Mouse (Mus musculus) kidney, embryonic 14.5 days (tissue): Measurements from ENCODE around the gene Abcg3. TPM values are rescaled to one million over a fixed set of nuclear protein-coding genes. Genes with fewer than 3 reads are reported as not detected.

Experiments used
- ATAC-seq: fragments of 200-750 bp; cut with Nextera tagmentation; 2 replicates; pipeline ENCODE4 v1.8.0; 2017; ENCODE audit warnings: moderate number of reproducible peaks, mild to moderate bottlenecking, moderate TSS enrichment, moderate library complexity; ENCODE audit not compliant: low FRiP score, low TSS enrichment
- H3K27ac ChIP-seq: fragments of 300-500 bp; sonication (generic); 2 replicates; pipeline ENCODE4 v1.5.1; 2014; ENCODE audit warnings: low read depth, mild to moderate bottlenecking, low read length, moderate library complexity, mixed read lengths
- H3K27me3 ChIP-seq: fragments of 300-500 bp; sonication (generic); 2 replicates; pipeline ENCODE4 v1.6.1; 2014; ENCODE audit warnings: mild to moderate bottlenecking, low read length; ENCODE audit not compliant: control insufficient read depth, insufficient read depth
- H3K36me3 ChIP-seq: fragments of 300-500 bp; sonication (generic); 2 replicates; pipeline ENCODE4 v1.6.1; 2014; ENCODE audit warnings: low read length, mixed read lengths; ENCODE audit not compliant: control insufficient read depth, insufficient read depth
- H3K4me1 ChIP-seq: fragments of 300-500 bp; sonication (generic); 2 replicates; pipeline ENCODE4 v1.6.1; 2014; ENCODE audit warnings: low read length, mixed read lengths; ENCODE audit not compliant: control insufficient read depth, insufficient read depth
- H3K4me2 ChIP-seq: fragments of 300-500 bp; sonication (generic); replicated peaks from 2 replicates; pipeline ENCODE4 v1.6.1; 2014; ENCODE audit warnings: low read depth, mild to moderate bottlenecking, low read length
- H3K4me3 ChIP-seq: fragments of 300-500 bp; sonication (generic); 2 replicates; pipeline ENCODE4 v1.5.1; 2014; ENCODE audit warnings: mild to moderate bottlenecking, low read length
- H3K9ac ChIP-seq: fragments of 300-500 bp; sonication (generic); 2 replicates; pipeline ENCODE4 v1.6.1; 2014; ENCODE audit warnings: low read depth, mild to moderate bottlenecking, low read length, moderate library complexity
- H3K9me3 ChIP-seq: fragments of 300-500 bp; sonication (generic); 2 replicates; pipeline ENCODE4 v1.6.1; 2016; ENCODE audit warnings: low read length; ENCODE audit not compliant: control insufficient read depth
- WGBS: fragments of 180-500 bp; shearing (Covaris S2); extraction: QIAGEN DNeasy Blood & Tissue Kit; methylation state at CpG from one replicate; pipeline ENCODE4 v1.1.7; 2014; 5-methylcytosine and 5-hydroxymethylcytosine counted together
- polyA plus RNA-seq: library from polyadenylated mRNA; unstranded; fragments of >200 nt; fragmentation: Nextera tagmentation; extraction: Ambion mirVana; gene quantifications from 2 replicates; pipeline ENCODE4 v1.2.1, GENCODE M21; 2014

Gene Abcg3
- 0.94 and 0.95 TPM in 2 replicates for polyA plus RNA-seq

DNA sequence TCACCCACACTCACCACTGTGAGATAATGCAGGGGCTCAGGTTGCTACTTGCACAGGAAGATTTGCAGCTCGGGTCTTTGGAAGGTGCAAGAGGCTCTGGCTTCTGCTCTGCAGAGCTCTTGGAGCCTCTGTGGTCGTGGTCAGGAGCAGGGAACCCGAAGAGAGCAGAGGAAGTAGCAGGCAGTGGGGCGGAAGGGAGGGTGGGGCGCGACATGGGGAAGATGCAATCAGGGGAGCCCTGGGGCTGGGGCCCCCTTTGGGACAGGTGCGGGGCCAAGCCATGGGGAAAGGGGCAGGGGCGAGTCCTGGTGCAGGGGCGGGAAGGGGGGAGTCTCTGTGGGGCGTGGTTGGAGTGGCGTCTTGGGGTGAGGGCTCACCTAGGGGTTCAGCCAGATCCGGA, at the start of gene Abcg3:
Gene Abcg3, minus strand, starts transcription at position 184 of the 400 bp plus-strand sequence.
- Histone ChIP-seq H3K36me3 (no peaks in the 10 kb centered on the region), H3K27me3 (no peaks in the 10 kb centered on the region), H3K27ac (no peak within 1 kb of the TSS), H3K4me2 (peak within 1 kb of the TSS; percentile 34), H3K9me3 (no peaks in the 10 kb centered on the region), H3K4me3 (peak within 1 kb of the TSS; percentile 16), H3K9ac (peak within 1 kb of the TSS; percentile 34; the same call in 1 of the 2 replicates), H3K4me1 (no peaks in the 10 kb centered on the region)
- peak; percentile 35; the same call in 1 of the 2 replicates for ATAC-seq
- 23% methylated on average over 12 of the region's 12 CpGs for WGBS

DNA sequence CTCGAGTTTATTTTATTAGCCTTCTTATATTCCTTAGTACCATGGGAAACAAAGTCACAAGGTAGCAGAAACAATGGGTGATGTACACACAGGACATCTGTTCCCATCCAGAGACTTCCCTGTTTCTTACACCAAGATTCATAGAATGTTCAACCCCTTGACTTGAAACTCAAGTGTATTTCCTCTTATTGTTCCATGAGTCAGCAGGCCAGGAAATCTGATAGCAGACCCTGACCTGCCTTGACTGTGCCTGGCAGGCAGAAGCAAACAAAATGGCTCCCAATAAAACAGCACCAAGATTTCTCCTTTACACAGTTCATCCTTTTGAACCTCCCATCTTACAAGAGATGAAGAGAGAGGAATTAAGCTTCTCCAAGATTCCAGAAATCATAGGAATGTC, 30.0 kb upstream of the Abcg3 start:
- H3K4me1 ChIP-seq = no peaks in the 10 kb centered on the region
- 78% methylated on average over 1 of the region's 1 CpGs for WGBS
- H3K27me3 ChIP-seq = no peaks in the 10 kb centered on the region
- no peaks in the 10 kb centered on the region for H3K36me3 ChIP-seq
- H3K4me2 ChIP-seq = no peak overlapping the region
- H3K9me3 ChIP-seq = peaks cover 3% of the 10 kb centered on the region; the same call in 1 of the 2 replicates
- H3K4me3 ChIP-seq = no peak overlapping the region
- no peak for ATAC-seq
- H3K27ac ChIP-seq = no peak overlapping the region
- no peak overlapping the region for H3K9ac ChIP-seq

DNA sequence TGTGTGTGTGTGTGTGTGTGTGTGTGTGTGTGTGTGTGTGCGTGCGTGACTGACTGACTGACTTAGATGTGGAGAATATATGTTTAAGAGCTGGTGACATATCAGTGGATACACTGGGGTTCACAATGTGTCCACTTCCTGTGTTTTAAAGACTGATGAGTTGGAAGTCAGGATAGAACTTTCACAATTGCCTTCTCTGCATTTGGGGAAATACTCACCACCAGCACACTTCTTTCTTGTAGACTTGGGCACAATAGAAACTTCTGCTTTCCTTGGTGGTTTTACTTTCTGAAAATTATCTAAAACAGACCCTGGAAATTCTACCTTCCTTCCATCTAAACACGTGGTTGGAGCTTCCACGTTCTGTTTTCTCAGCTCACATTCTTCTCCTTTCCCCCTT, 29.1 kb upstream of the Abcg3 start:
- Histone ChIP-seq H3K4me3 (no peak overlapping the region), H3K36me3 (no peaks in the 10 kb centered on the region), H3K27ac (no peak overlapping the region), H3K27me3 (no peaks in the 10 kb centered on the region), H3K9ac (no peak overlapping the region), H3K4me2 (no peak overlapping the region), H3K4me1 (no peaks in the 10 kb centered on the region), H3K9me3 (peaks cover 3% of the 10 kb centered on the region; the same call in 1 of the 2 replicates)
- WGBS = 88% methylated on average over 4 of the region's 4 CpGs
- ATAC-seq = no peak

DNA sequence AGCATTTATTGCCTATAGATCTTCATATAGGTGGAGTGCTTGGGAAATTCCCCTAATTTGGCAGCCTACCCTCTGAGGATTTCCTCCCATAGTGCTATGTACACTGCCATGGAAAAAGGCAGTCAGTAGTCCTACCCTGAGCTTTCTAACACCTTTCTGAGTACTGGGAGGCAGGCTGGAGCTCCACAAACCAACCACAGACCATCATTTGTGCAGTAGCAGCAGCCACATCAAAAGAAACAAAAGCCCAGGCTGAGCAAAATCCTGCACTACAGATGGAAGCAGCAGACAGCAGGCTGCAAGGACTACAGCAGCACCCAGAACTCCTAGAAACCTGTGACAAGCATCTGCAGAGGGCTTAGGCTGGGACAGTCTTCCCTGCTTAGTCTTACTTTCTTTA, 27.9 kb upstream of the Abcg3 start:
- H3K9me3 ChIP-seq = peaks cover 3% of the 10 kb centered on the region; the same call in 1 of the 2 replicates
- H3K4me3 ChIP-seq = no peak overlapping the region
- H3K27me3 ChIP-seq = no peaks in the 10 kb centered on the region
- H3K36me3 ChIP-seq = no peaks in the 10 kb centered on the region
- no peak overlapping the region for H3K9ac ChIP-seq
- no peak overlapping the region for H3K27ac ChIP-seq
- ATAC-seq = no peak
- no peak overlapping the region for H3K4me2 ChIP-seq
- H3K4me1 ChIP-seq = no peaks in the 10 kb centered on the region

DNA sequence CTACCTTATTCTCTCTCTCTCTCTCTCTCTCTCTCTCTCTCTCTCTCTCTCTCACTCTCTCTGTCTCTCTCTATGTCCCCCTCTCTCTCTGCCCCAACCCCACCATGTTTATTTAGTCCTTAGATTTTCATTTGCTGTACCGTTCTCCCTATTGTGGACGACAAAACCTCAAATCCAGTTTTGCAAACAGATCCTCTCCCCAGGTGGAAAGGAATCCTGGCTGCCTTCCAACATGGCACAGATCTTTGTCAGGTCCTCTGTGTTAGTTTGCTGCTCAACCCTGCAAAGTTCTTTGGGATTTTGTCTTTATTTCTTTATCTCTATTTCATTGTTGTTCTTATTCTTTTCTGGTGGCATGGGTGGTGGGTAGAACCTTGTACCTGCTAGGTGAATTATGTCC, 6.9 kb upstream of the Abcg3 start:
- no peaks in the 10 kb centered on the region for H3K4me1 ChIP-seq
- WGBS = 80% methylated on average over 2 of the region's 2 CpGs
- ATAC-seq = no peak

DNA sequence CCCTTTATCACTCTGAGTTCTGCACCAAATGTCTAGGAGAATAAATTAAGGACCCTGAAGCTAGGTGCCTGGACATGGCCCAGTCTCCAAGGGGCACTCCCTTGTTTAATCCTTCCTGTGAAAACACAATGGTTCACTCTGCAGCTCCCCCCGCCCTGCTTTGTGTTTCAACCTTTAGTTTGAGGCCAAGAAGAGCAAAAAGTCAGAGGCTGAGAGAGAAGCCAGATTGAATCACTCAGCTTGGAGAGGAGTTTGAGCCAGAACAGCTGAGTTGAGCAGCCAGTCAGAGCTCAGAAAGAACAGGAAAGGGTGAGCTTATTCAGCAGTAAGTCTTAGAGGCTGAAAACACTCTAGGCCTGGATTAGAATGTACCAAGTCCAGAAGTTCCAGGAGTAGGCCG, 5.5 kb upstream of the Abcg3 start:
- no peak for ATAC-seq
- Histone ChIP-seq H3K4me3 (no peak overlapping the region), H3K27ac (no peak overlapping the region), H3K27me3 (no peaks in the 10 kb centered on the region), H3K9me3 (no peaks in the 10 kb centered on the region), H3K36me3 (no peaks in the 10 kb centered on the region), H3K4me2 (no peak overlapping the region), H3K9ac (no peak overlapping the region), H3K4me1 (no peaks in the 10 kb centered on the region)
- WGBS = 50% methylated on average over 2 of the region's 2 CpGs

More for the DNA sequence above, 6.9 kb upstream of the Abcg3 start:
- no peak overlapping the region for H3K4me2 ChIP-seq
- H3K9me3 ChIP-seq = no peaks in the 10 kb centered on the region
- no peaks in the 10 kb centered on the region for H3K27me3 ChIP-seq
- no peak overlapping the region for H3K4me3 ChIP-seq
- H3K36me3 ChIP-seq = no peaks in the 10 kb centered on the region
- no peak overlapping the region for H3K27ac ChIP-seq
- no peak overlapping the region for H3K9ac ChIP-seq

DNA sequence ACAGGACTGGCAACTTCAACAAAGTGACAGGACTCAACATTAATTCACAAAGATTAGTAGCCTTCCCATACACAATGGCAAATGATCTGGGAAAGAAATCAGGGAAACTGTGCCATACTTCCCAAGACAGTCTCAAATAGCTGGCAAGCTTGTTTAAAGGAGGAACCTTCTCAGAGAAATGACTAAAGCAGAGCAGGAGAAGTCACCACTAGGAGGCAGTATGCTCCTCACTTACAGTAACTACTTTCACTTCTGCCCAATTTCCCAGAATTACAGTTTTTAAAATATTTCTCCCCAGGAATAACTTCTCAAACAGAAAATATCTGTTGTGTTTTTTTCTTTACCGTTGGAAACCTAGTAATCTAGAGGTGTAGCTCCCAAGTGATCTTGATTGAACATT, 4.2 kb upstream of the Abcg3 start:
- WGBS = 61% methylated on average over 1 of the region's 1 CpGs
- Histone ChIP-seq H3K4me3 (no peak overlapping the region), H3K9ac (no peak overlapping the region), H3K4me2 (no peak overlapping the region), H3K36me3 (no peaks in the 10 kb centered on the region), H3K4me1 (no peaks in the 10 kb centered on the region), H3K27ac (no peak overlapping the region), H3K27me3 (no peaks in the 10 kb centered on the region), H3K9me3 (no peaks in the 10 kb centered on the region)
- no peak for ATAC-seq

DNA sequence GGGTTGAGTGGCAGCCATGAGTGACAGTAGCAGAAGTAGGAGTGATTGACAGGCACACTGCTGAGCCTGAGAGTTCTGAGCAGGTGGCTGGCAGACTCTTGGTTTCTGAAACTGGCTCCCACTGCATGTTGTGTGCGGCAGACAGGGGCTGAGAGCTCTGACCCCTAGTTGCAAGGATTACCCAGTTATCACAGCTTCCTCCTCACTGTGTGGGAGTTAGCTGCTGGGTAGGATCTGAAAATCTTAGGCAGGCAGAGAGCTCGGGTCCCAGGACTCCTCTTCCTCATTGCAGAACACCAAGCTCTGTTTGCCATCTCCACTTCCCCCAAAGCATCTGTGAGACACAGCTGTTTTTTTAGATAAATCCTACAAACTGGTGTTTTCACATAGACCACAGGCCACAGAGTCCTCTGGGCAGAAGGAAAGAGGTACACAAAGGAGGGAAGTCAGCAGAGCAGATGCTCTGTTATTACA, 3.4 kb downstream of the Abcg3 start:
- ATAC-seq = no peak
- no peaks in the 10 kb centered on the region for H3K36me3 ChIP-seq
- WGBS = 54% methylated on average over 2 of the region's 2 CpGs

DNA sequence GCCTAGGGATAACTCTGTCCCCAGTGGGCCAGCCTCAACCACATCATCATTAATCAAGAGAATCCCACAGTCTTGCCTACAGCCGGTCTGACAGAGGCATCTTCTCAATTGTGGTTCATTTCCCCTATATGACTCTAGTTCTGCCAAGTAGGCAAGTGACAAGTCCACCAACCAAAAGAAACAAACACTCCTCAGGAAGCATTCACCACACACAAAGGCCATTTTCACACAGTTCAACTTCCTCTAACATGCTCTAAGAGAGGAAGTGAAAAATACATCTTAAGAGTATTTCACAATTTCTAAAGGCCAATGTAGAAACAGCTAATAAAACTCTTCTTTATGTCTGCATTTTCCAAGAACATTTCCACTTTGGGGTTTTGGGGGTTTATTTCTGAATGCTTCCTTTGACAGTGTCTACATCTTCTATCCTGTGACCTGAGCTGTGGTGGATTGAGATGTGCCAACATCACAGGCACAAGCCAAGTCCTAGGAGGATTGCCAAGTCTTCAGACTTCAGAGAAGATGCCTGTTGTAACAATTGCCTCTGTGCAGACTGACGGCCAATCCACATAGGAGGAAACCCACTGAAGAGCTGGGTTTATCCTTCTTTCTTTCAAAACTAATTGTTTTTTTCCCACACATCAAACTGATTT, 24.3 kb downstream of the Abcg3 start:
- H3K4me3 ChIP-seq = no peak overlapping the region
- no peak overlapping the region for H3K4me2 ChIP-seq
- H3K36me3 ChIP-seq = no peaks in the 10 kb centered on the region
- H3K4me1 ChIP-seq = no peaks in the 10 kb centered on the region
- no peak for ATAC-seq
- no peaks in the 10 kb centered on the region for H3K9me3 ChIP-seq
- no peaks in the 10 kb centered on the region for H3K27me3 ChIP-seq
- no peak overlapping the region for H3K27ac ChIP-seq
- H3K9ac ChIP-seq = no peak overlapping the region
- 84% methylated on average over 2 of the region's 2 CpGs for WGBS

More for the DNA sequence above, 3.4 kb downstream of the Abcg3 start:
- Histone ChIP-seq H3K9ac (no peak overlapping the region), H3K4me1 (no peaks in the 10 kb centered on the region), H3K9me3 (no peaks in the 10 kb centered on the region), H3K27me3 (no peaks in the 10 kb centered on the region), H3K4me2 (no peak overlapping the region), H3K27ac (no peak overlapping the region), H3K4me3 (no peak overlapping the region)
